Mouse (Mus musculus) olfactory bulb, adult 2 months (tissue): ENCODE data around the gene AI467606. TPM values are rescaled to one million over a fixed set of nuclear protein-coding genes. Genes with fewer than 3 reads are reported as not detected.

Experiments
- H3K27ac ChIP-seq: fragments of 200-500 bp; 2 replicates; pipeline ENCODE4 v1.5.1; 2012; ENCODE audit warnings: low read depth, low read length; ENCODE audit not compliant: insufficient read depth
- H3K4me1 ChIP-seq: fragments of 200-500 bp; 2 replicates; pipeline ENCODE4 v1.6.1; 2012; ENCODE audit warnings: low read length; ENCODE audit not compliant: control insufficient read depth, insufficient read depth
- H3K4me3 ChIP-seq: fragments of 200-500 bp; 2 replicates; pipeline ENCODE4 v1.5.1; 2012; ENCODE audit warnings: mild to moderate bottlenecking, low read depth, low read length, moderate library complexity; ENCODE audit not compliant: insufficient read depth
- CTCF ChIP-seq: fragments of 200-500 bp; IDR thresholded peaks from 2 replicates; pipeline ENCODE4 v1.5.1; 2012; ENCODE audit warnings: low read depth, mild to moderate bottlenecking, low read length, moderate library complexity; ENCODE audit not compliant: insufficient read depth
- POLR2A ChIP-seq: fragments of 200-500 bp; IDR thresholded peaks from 2 replicates; pipeline ENCODE4 v1.6.1; 2012; ENCODE audit warnings: mild to moderate bottlenecking, low read depth, low read length, moderate library complexity; ENCODE audit not compliant: insufficient read depth
- WGBS: fragments of 180-500 bp; shearing (Covaris S2); methylation state at CpG from one replicate; pipeline ENCODE4 v1.1.7; 2018; 5-methylcytosine and 5-hydroxymethylcytosine counted together
- polyA plus RNA-seq: library from polyadenylated mRNA; stranded (reverse); fragments of >200 nt; gene quantifications from 2 replicates; pipeline ENCODE4 v1.2.4, GENCODE M21; 2012; ENCODE audit warnings: low replicate concordance; ENCODE audit not compliant: missing spikeins, insufficient read depth, insufficient read length

Gene AI467606
- polyA plus RNA-seq: not detected in 2 replicates

DNA sequence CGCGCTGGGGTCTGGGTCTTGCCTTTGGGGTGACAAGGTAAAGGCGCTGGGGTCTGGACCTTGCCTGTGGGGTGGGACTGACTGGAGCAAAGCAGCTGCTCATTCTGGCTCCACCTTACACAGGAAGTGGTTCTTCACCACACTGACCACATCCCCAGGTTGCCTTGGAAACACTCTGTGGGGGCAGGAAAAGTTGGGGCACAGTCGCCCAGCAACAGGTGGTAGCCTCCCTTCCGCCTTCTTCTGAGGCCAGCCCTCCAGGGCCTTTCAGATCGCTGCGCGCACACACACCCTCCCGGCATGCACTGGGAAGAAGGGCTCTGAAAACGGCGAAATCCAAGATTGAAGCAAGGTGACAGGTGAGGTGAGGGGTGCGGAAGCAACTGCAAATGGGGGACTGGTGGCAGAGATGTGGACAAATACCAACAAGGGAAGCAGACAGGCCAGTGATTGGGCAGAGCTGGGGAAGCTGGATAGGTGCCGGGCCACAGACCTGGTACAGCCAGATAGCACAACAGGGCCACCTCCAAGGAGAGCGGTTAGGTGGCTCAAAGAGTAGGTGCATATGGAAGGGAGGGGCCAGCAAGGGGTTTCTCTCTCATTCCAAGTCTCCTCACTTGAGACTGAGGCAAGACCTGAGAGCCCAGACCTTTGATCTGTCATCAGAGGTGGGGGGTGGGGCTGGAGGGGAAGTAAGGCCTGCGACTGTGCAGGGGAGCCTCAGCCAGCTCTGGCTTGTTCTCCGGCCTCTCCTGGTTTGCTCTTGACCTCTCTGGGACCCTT is at the start of gene AI467606:
AI467606 (plus strand) TSS at position 246 of the 783 bp plus-strand sequence.
- Histone ChIP-seq H3K4me1 (0 out of 2 replicates have a peak, but pooled peaks cover 5% of the 10 kb centered on the region), H3K27ac (no peak within 1 kb of the TSS; the same call in 1 of the 2 replicates), H3K4me3 (peak within 1 kb of the TSS; percentile 34)
- 78% methylated on average over 16 of the region's 16 CpGs for WGBS
- TF ChIP-seq POLR2A: no peak
- no peak for TF ChIP-seq CTCF

DNA sequence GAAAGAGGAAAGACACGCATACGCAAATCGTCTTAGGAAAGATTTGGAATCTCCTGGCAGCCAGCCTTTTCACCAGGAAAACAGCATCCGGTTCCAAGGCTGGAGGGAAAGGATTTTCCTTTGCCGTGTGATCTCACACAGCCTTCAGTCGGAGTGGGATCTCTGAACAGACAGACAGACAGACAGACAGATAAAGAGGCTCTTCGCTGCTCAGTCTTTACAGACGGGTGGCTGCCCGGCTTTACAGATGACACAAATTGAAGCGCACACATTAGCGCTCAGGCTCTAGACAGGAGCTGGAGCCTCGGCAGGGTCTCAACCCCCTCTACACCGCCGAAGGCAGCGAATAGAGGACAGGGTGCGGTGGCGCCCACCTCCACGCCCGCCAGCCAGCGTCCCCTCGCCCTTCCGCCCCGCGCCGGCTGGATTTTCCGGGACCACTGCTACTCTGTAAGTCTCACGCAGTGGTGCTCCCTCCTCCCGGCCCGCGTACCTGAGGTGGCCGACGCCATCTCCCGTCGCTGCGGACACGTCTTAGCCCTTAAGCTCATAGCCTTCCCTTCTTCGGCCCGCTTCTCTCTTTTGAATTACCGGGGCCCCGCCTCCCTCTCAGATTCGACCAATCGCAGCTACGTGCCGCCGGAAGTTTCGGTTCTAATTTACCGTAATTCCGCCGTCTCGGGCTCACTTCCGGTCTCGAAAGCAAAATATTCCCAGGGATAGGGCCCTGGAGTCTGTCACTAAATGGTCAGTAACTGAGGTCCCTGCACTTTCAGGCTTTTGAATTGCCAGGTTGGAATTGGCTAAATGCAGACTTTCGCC is 49.1 kb upstream of the AI467606 start, which contains the start of gene Kif22:
Kif22 (minus strand) TSS at position 621 of the 822 bp plus-strand sequence.
- TF ChIP-seq CTCF (no peak), POLR2A (no peak)
- WGBS: under 1% methylated on average over 53 of the region's 53 CpGs
- Histone ChIP-seq H3K27ac (no peak within 1 kb of the TSS), H3K4me3 (peak within 1 kb of the TSS; percentile 49), H3K4me1 (peaks cover 5% of the 10 kb centered on the region)

DNA sequence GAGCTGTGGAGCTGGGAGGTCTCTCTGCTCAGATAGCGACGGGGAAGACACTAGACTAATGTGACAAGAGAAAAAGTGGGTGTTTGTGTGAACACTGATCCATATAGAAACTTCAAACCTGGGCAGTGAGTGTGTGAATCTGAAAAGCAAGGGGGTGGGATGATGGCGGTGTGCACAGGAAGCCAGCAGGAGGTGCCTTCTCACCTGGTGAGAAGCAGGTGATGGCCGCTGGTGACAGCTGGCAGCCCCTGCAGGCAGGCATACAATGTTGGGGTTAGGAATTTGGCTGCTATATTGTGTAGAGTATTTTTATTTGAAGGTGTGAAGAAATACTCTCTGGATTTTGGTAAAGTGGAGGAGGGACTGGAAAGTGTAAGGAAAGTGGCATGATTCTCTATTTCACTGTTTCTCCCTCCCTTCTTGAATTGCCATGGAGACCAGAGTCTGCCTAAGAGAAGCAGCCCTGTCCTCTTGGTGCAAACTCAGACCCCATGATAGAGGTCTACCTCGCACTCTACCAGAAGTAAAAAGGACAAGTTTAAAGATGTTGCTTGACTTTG is 36.1 kb upstream of the AI467606 start:
- no peak overlapping the region for H3K4me3 ChIP-seq
- no peak overlapping the region for H3K27ac ChIP-seq
- no peak for TF ChIP-seq CTCF
- TF ChIP-seq POLR2A: no peak
- H3K4me1 ChIP-seq: no peaks in the 10 kb centered on the region
- whole genome bisulfite sequencing: 65% methylated on average over 5 of the region's 5 CpGs

DNA sequence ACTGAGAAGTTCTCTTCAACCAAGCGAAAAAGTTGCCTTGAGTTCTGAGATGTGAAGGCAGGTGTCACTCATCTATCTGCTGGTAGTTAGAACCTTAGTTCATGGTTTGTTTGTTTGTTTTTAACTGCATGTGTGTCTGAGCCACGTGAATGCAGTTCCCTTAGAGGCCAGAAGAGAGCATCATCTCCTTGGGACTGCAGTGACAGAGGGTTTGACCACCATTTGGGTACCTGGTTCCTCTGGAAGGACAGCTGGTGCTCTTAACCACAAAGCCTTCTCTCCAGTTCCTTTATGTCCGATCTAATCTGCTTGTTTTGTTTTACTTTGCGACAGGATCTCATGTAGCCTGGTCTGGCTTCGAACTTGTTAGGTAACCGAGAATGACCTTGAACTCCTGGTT is 25.6 kb upstream of the AI467606 start:
- Histone ChIP-seq H3K4me3 (no peak overlapping the region), H3K4me1 (no peaks in the 10 kb centered on the region), H3K27ac (no peak overlapping the region)
- 91% methylated on average over 6 of the region's 6 CpGs for WGBS
- no peak for TF ChIP-seq POLR2A
- TF ChIP-seq CTCF: no peak

DNA sequence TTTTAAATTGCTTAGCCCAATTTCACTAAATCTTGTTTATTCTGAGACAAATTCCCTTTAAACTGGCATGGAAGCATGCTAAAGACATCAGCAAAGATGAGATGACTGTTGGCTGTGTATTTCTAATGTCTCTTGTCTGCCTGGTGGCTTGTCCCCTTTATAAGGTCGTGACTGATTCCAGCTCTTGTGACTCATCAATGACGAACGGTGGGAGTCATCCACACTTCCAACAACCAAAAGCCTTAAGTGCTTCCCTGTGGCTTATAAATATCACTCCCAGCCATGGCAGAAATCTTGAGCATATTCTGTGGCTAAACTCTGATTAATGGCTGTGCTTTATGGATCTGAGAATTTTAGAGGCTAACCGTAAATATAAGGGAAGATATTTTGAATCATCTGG is 24.8 kb upstream of the AI467606 start:
- no peak overlapping the region for H3K4me3 ChIP-seq
- H3K4me1 ChIP-seq: no peaks in the 10 kb centered on the region
- H3K27ac ChIP-seq: no peak overlapping the region; the same call in 1 of the 2 replicates
- TF ChIP-seq POLR2A (no peak), CTCF (no peak)
- WGBS: 48% methylated on average over 4 of the region's 4 CpGs

DNA sequence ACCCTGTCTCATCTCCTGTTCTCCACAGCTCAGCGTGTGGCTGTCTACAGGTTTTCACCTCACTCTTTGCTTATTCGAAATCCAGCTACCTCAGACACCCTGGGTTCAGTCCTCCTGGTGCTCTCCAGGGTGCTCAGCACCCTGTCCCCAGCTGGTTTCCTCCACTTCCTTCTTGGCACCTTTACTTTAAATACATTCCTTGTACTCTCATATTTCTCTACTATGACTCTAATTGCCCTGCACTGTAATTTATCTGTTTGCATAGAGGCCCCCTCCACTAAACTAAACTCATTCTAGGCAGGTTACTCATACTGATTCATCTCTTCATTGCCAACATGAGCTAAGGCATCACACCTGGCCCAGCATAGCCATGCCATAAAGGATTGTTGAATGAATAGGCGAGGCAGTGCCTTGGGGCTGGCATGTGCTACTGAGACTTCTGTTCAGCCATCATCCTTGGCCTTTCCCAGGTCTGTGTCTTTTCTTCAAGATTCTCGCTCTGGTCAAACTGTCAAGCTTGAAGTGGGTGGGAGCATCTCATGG is 20.2 kb upstream of the AI467606 start:
- no peak for TF ChIP-seq POLR2A
- TF ChIP-seq CTCF: no peak
- Histone ChIP-seq H3K4me1 (no peaks in the 10 kb centered on the region), H3K4me3 (no peak overlapping the region), H3K27ac (no peak overlapping the region)
- WGBS: 85% methylated on average over 4 of the region's 4 CpGs

DNA sequence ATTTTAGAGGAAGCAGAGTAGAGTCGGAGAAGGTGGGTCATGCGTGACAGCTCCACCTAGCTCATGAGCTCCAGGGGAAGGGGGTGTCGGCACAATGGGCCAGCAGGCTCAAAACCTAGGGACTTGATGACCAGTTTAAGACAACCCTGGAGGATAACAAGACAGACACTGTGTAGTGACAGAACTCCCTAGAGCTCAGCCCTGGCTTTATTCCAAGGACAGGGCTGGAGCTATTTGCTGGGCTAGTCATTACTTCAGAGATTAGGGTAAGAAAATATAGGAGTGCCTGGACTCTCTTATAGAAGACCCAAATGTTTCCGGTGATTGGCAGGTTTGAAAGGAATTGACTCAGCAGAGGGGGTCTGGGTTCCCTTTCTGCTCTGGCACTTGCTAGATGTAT is 17.9 kb upstream of the AI467606 start:
- H3K4me3 ChIP-seq: no peak overlapping the region
- no peak for TF ChIP-seq CTCF
- no peak for TF ChIP-seq POLR2A
- no peak overlapping the region for H3K27ac ChIP-seq
- 88% methylated on average over 4 of the region's 4 CpGs for WGBS
- H3K4me1 ChIP-seq: no peaks in the 10 kb centered on the region

DNA sequence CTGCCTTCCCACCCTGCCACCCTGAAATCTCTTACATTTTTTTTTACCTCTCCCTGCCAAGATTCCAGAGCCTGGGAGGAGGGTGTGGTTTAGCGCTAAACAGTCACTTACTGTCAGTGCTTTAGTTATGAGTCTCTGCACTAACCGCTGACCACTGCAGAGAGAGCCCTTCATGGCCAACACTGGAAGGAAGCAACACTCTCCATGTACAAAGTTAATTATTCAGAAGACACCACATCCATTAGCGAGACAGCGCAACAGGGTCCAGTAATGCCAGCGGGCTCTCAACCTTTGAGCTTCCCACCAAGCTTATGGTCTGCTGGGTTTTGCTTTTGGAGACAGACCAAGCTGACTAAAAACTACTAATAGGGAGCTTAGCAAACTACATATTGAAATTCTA is 15.0 kb upstream of the AI467606 start:
- no peaks in the 10 kb centered on the region for H3K4me1 ChIP-seq
- H3K27ac ChIP-seq: no peak overlapping the region
- TF ChIP-seq POLR2A: no peak
- no peak for TF ChIP-seq CTCF
- WGBS: 84% methylated on average over 5 of the region's 5 CpGs
- no peak overlapping the region for H3K4me3 ChIP-seq

DNA sequence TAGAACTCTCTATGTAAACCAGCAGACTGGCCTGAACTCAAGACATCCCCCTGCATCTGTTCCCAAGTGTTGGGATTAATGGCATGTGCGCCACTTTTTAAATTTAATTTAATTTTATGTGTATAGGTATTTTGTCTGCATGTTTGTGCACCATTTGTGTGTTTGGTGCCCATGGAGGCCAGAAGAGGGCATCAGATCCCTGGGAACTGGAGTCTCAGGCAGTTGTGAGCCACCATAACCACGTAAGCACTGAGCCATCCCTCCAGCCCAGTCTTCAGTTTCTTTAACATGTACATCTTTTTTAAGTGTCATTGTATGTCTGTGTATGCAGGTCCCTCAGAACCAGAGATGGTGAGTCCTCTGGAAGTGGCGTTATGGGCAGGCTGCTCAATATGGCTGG is 13.5 kb upstream of the AI467606 start:
- TF ChIP-seq CTCF: no peak
- TF ChIP-seq POLR2A: no peak
- Histone ChIP-seq H3K4me1 (no peaks in the 10 kb centered on the region), H3K4me3 (no peak overlapping the region), H3K27ac (no peak overlapping the region)
- WGBS: 93% methylated on average over 3 of the region's 3 CpGs
